Mouse (Mus musculus): ENCODE measurements around the gene Sult1a1. TPM values are rescaled to one million over a fixed set of nuclear protein-coding genes. Genes with fewer than 3 reads are reported as not detected.
"Not testable (repeated sequence)": the region's sequence is repeated elsewhere in the genome, so short reads cannot be mapped to it uniquely, and the experiment has no call there.

The Sult1a1 gene
- total RNA-seq, 4 experiments from 2014 or later: 18.6 to 38.7 (median 31.5) TPM

GRCm38 (mm10) chr7:126696886-126697285 lies 20.7 kb upstream of the Sult1a1 start:
- no peak for DNase-seq (ENCODE audit: low spot score)

- no peak for DNase-seq (ENCODE audit: low spot score)
These were observed 20.1 kb upstream of the Sult1a1 start for GRCm38 (mm10) chr7:126696303-126696702.

GRCm38 (mm10) chr7:126695631-126696207 lies 19.5 kb upstream of the Sult1a1 start, which contains the start of gene Slx1b:
Gene Slx1b, minus strand, starts transcription at chr7:126695784.
- peak; percentile 96 for DNase-seq (ENCODE audit: low spot score)

- peak; percentile 62 for DNase-seq (ENCODE audit: low spot score)
These were observed 19.0 kb upstream of the Sult1a1 start, which contains the start of gene Bola2 for GRCm38 (mm10) chr7:126695210-126695611. Gene Bola2, plus strand, starts transcription at chr7:126695401.

GRCm38 (mm10) chr7:126694441-126695051 lies 18.3 kb upstream of the Sult1a1 start:
- no peak for DNase-seq (ENCODE audit: low spot score)

GRCm38 (mm10) chr7:126693781-126694180 lies 17.5 kb upstream of the Sult1a1 start:
- no peak for DNase-seq (ENCODE audit: low spot score)

- peak; percentile 91 for DNase-seq (ENCODE audit: low spot score)
These were observed 17.0 kb upstream of the Sult1a1 start for GRCm38 (mm10) chr7:126693256-126693655.

GRCm38 (mm10) chr7:126692426-126692825 lies 16.2 kb upstream of the Sult1a1 start:
- no peak for DNase-seq (ENCODE audit: low spot score)

- no peak for DNase-seq (ENCODE audit: low spot score)
These were observed 15.4 kb upstream of the Sult1a1 start for GRCm38 (mm10) chr7:126691676-126692075.

- DNase-seq (ENCODE audit: low spot score): no peak
These were observed 14.5 kb upstream of the Sult1a1 start for GRCm38 (mm10) chr7:126690737-126691136.

GRCm38 (mm10) chr7:126689021-126689420 lies 12.8 kb upstream of the Sult1a1 start:
- DNase-seq (ENCODE audit: low spot score): no peak

- DNase-seq (ENCODE audit: low spot score): not testable (repeated sequence)
These were observed 11.9 kb upstream of the Sult1a1 start for GRCm38 (mm10) chr7:126688156-126688555.

GRCm38 (mm10) chr7:126681221-126681620 lies 5.0 kb upstream of the Sult1a1 start:
- DNase-seq (ENCODE audit: low spot score): no peak

- no peak for DNase-seq (ENCODE audit: low spot score)
These were observed 3.5 kb upstream of the Sult1a1 start for GRCm38 (mm10) chr7:126679683-126680082.

GRCm38 (mm10) chr7:126678545-126679341 lies 2.5 kb upstream of the Sult1a1 start:
- no peak for DNase-seq (ENCODE audit: low spot score)

GRCm38 (mm10) chr7:126676631-126677220 lies 494 bp upstream of the Sult1a1 start:
- no peak for DNase-seq (ENCODE audit: low spot score)

GRCm38 (mm10) chr7:126675104-126675503 lies 1.1 kb downstream of the Sult1a1 start:
- DNase-seq (ENCODE audit: low spot score): no peak

GRCm38 (mm10) chr7:126672111-126672510 lies 4.1 kb downstream of the Sult1a1 start:
- DNase-seq (ENCODE audit: low spot score): no peak

- DNase-seq (ENCODE audit: low spot score): no peak
These were observed 6.1 kb downstream of the Sult1a1 start for GRCm38 (mm10) chr7:126670152-126670551.

GRCm38 (mm10) chr7:126668452-126668851 lies 7.8 kb downstream of the Sult1a1 start:
- no peak for DNase-seq (ENCODE audit: low spot score)

GRCm38 (mm10) chr7:126667495-126668090 lies 8.6 kb downstream of the Sult1a1 start:
- DNase-seq (ENCODE audit: low spot score): no peak

- DNase-seq (ENCODE audit: low spot score): peak; percentile 51
These were observed 11.0 kb downstream of the Sult1a1 start for GRCm38 (mm10) chr7:126665269-126665668.

Measured in heart, adult 8-10 months (tissue).